8 mouse cellular contexts compared by ENCODE assay signal in genomic region chr8:121874031-121874430, GRCm38 (mm10). TPM values are rescaled to one million over a fixed set of nuclear protein-coding genes. Genes with fewer than 3 reads are reported as not detected.
DNase-seq lines count a peak whose midpoint lies in the region; ATAC-seq lines count a peak whose summit lies in the region.

No protein-coding gene starts in this region.

- intact Hi-C loops in heart, postnatal 14 days (cut with DNase I): loop anchor here (1.0 kb wide), 2 partner anchors 35 to 51 kb away; no protein-coding TSS in a partner anchor

- H3K4me3 ChIP-seq in limb, embryonic 15.5 days: no peak overlapping the region
- no peak overlapping the region for H3K4me3 ChIP-seq in hindbrain, embryonic 14.5 days (replicated peaks; ENCODE audit: low read length)

- ATAC-seq in limb, embryonic 15.5 days (ENCODE audit: insufficient number of reproducible peaks, low FRiP score, low TSS enrichment, low read depth): no peak
- ATAC-seq in hindbrain, embryonic 14.5 days (ENCODE audit: low FRiP score): no peak

- no peaks in the 10 kb centered on the region for H3K9me3 ChIP-seq in limb, embryonic 15.5 days
- H3K9me3 ChIP-seq in hindbrain, embryonic 14.5 days (ENCODE audit: control insufficient read depth, low read length): no peaks in the 10 kb centered on the region

- DNase-seq in spleen, adult 12 weeks (ENCODE audit: low spot score): peak; percentile 26
- no peak for DNase-seq in spleen, adult 18-20 months
- DNase-seq in embryo, embryonic 11 days: peak; percentile 64
- DNase-seq in heart, postnatal 14 days: peak; percentile 65 to 76
- DNase-seq in ovary, postnatal 36 days (ENCODE audit: low spot score): peak; percentile 69
- DNase-seq in cerebellum, postnatal 25 days: no peak
- DNase-seq in hindbrain, embryonic 14.5 days (ENCODE audit: low spot score): no peak

- no peaks in the 10 kb centered on the region for H3K36me3 ChIP-seq in limb, embryonic 15.5 days
- no peaks in the 10 kb centered on the region for H3K36me3 ChIP-seq in hindbrain, embryonic 14.5 days (replicated peaks; ENCODE audit: control insufficient read depth, insufficient read depth)

- no peak overlapping the region for H3K9ac ChIP-seq in limb, embryonic 15.5 days
- no peak overlapping the region for H3K9ac ChIP-seq in hindbrain, embryonic 14.5 days

- peak overlapping the region; percentile 68 for H3K27ac ChIP-seq in limb, embryonic 15.5 days
- no peak overlapping the region for H3K27ac ChIP-seq in hindbrain, embryonic 14.5 days

- peaks cover 44% of the 10 kb centered on the region for H3K4me1 ChIP-seq in limb, embryonic 15.5 days
- peaks cover 7% of the 10 kb centered on the region; the same call in 1 of the 2 replicates for H3K4me1 ChIP-seq in hindbrain, embryonic 14.5 days (replicated peaks; ENCODE audit: control insufficient read depth, insufficient read depth, low read length)

- H3K27me3 ChIP-seq in limb, embryonic 15.5 days: no peaks in the 10 kb centered on the region
- no peaks in the 10 kb centered on the region for H3K27me3 ChIP-seq in hindbrain, embryonic 14.5 days (ENCODE audit: control insufficient read depth, insufficient read depth, low read length)

- H3K4me2 ChIP-seq in limb, embryonic 15.5 days: no peak overlapping the region
- H3K4me2 ChIP-seq in hindbrain, embryonic 14.5 days (replicated peaks): no peak overlapping the region

- 43% methylated on average over 9 of the region's 9 CpGs for WGBS in limb, embryonic 15.5 days
- 61% methylated on average over 9 of the region's 9 CpGs for WGBS in hindbrain, embryonic 14.5 days

RNA-seq across cellular contexts. Expression of gene Slc7a5, which starts 33.5 kb away (rescaled TPM):
- 1 to 10 TPM; 6.7 to 7.0 TPM for total RNA-seq in heart, postnatal 14 days (2021)
- polyA plus RNA-seq in limb, embryonic 15.5 days (2015; fragmentation: Nextera tagmentation; extraction: Ambion mirVana): 24.5 and 27.4 TPM in 2 replicates
- polyA plus RNA-seq in hindbrain, embryonic 14.5 days (2014; fragmentation: Nextera tagmentation; extraction: Ambion mirVana): 57.3 and 65.0 TPM in 2 replicates

RNA-seq across cellular contexts. Expression of gene Klhdc4, which starts 44.7 kb away (rescaled TPM):
- total RNA-seq in heart, postnatal 14 days (2021): 10 to 100 TPM; 13.2 to 13.8 TPM
- 31.5 and 34.2 TPM in 2 replicates for polyA plus RNA-seq in limb, embryonic 15.5 days (2015; fragmentation: Nextera tagmentation; extraction: Ambion mirVana)
- polyA plus RNA-seq in hindbrain, embryonic 14.5 days (2014; fragmentation: Nextera tagmentation; extraction: Ambion mirVana): 40.6 and 41.3 TPM in 2 replicates

Comparison
In these comparisons a context has a peak if more than half of its experiments do, and no peak if none do; other contexts are left out.
1. DNase-seq: peak in spleen, adult 12 weeks (single experiment), embryo, embryonic 11 days (single experiment), heart, postnatal 14 days (2 of 2) and ovary, postnatal 36 days (single experiment); none in spleen, adult 18-20 months (0 of 2), cerebellum, postnatal 25 days (0 of 2) and hindbrain, embryonic 14.5 days (single experiment).